Mouse (Mus musculus): ENCODE data around the gene Ppp4r3a. TPM values are rescaled to one million over a fixed set of nuclear protein-coding genes. Genes with fewer than 3 reads are reported as not detected.
"Not testable (repeated sequence)": the region's sequence is repeated elsewhere in the genome, so short reads cannot be mapped to it uniquely, and the experiment has no call there.

The Ppp4r3a gene
- total RNA-seq (2014; fragmentation: Nextera tagmentation) (278 and 290 TPM in 2 replicates), total RNA-seq (2017) (150 and 171 TPM in 2 replicates), polyA plus RNA-seq (2012) (66.6 and 90.9 TPM in 2 replicates)

DNA sequence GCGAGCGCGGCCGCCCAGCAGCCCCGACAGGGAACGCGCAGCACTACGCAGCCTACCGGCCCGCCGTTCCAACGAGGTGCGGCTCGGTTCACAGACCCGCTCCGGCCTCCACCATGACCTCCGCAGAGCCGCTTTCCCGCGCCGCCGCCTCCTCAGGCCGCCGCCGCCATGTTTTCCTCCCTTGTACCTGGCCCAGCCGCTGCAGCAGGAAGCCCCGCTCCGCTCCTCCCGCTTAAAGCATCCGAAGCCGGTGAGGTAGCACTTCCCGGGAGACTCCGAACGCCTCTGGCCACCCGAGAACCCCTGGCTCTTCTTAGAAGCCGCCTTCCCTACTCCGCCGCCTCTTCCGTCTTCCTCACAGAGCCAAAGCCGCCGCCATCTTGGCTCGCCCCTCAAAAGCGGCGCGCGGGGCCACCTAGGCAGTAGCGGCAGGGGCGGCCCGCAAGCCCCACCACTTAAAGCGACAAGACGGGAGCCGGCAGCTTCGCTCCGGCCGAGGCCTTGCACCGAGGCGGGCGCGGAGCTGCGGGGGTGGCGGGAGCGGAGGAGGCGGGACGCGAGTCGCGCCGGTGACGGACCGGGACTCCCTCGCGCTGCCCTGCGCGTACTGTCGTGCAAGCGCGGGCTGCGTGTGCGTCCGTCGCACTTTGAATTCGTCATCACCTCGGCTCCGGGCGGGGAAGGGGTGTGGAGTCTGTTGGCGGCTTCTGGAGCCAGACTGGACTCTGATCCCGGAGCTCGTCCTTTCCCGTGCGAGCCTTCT, at the start of gene Ppp4r3a:
TSS of gene Ppp4r3a (minus strand) at position 627 of the 763 bp plus-strand sequence.
- ATAC-seq (ENCODE audit: extremely low read depth, insufficient number of reproducible peaks, low FRiP score, poor library complexity, severe bottlenecking): peak; percentile 75
- H3K27me3 ChIP-seq (ENCODE audit: insufficient read depth, low read length): no peaks in the 10 kb centered on the region

GRCm38 (mm10) chr12:101123013-101123412, 39.5 kb upstream of the Ppp4r3a start:
- no peaks in the 10 kb centered on the region for H3K36me3 ChIP-seq (replicated peaks)
- DNase-seq (ENCODE audit: low spot score) (no peak), ATAC-seq (ENCODE audit: extremely low read depth, insufficient number of reproducible peaks, low FRiP score, poor library complexity, severe bottlenecking) (no peak)
- no peaks in the 10 kb centered on the region for H3K4me1 ChIP-seq (ENCODE audit: insufficient read depth, low read depth, low read length)
- no peak overlapping the region for H3K4me3 ChIP-seq (ENCODE audit: low read depth, low read length)
- H3K27me3 ChIP-seq (ENCODE audit: insufficient read depth, low read length): peaks cover 8% of the 10 kb centered on the region; the same call in 1 of the 2 replicates
- TF ChIP-seq POLR2AphosphoS5 (IDR thresholded peaks at IDR 0.05; ENCODE audit: insufficient replicate concordance, low read depth, low read length): no peak
- no peak for TF ChIP-seq GATA2 (IDR thresholded peaks at IDR 0.05; ENCODE audit: borderline replicate concordance, low read depth, low read length)
- TF ChIP-seq GATA1 (IDR thresholded peaks at IDR 0.05; ENCODE audit: borderline replicate concordance, low read length): no peak
- no peak for TF ChIP-seq TAL1 (conservative IDR thresholded peaks at IDR 0.05; ENCODE audit: low read depth, low read length)
- TF ChIP-seq CTCF (IDR thresholded peaks at IDR 0.05; ENCODE audit: low read depth, low read length): no peak
- no peaks in the 10 kb centered on the region for H3K9me3 ChIP-seq (replicated peaks)

More for the DNA sequence above, at the start of gene Ppp4r3a:
- DNase-seq (ENCODE audit: low spot score): peak; percentile 96
- Histone ChIP-seq H3K4me3 (ENCODE audit: low read depth, low read length) (peak within 1 kb of the TSS; percentile 96), H3K9me3 (replicated peaks) (no peaks in the 10 kb centered on the region), H3K36me3 (replicated peaks) (peaks cover 31% of the 10 kb centered on the region), H3K4me1 (ENCODE audit: insufficient read depth, low read depth, low read length) (peaks cover 31% of the 10 kb centered on the region)
- TF ChIP-seq POLR2AphosphoS5 (IDR thresholded peaks at IDR 0.05; ENCODE audit: insufficient replicate concordance, low read depth, low read length) (0 out of 2 replicates have a peak, but pooled peaks have one; percentile 21), CTCF (IDR thresholded peaks at IDR 0.05; ENCODE audit: low read depth, low read length) (no peak)

DNA sequence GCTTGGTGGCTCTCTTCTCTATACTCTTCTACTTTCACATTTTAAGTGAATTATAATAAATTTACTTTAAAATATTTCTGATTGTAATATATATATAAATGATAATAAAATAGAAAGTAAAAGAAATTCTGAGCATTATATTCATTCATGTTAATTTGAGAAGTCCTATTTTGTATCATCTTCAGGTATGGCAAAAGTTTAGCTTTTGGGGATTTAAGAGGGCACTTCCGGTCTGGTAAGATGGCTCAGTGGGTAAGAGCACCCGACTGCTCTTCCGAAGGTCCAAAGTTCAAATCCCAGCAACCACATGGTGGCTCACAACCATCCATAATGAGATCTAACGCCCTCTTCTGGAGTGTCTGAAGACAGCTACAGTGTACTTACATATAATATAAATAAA, 38.6 kb upstream of the Ppp4r3a start:
- not testable (repeated sequence) for H3K4me1 ChIP-seq (ENCODE audit: insufficient read depth, low read depth, low read length); DNase-seq (ENCODE audit: low spot score); H3K9me3 ChIP-seq (replicated peaks); ATAC-seq (ENCODE audit: extremely low read depth, insufficient number of reproducible peaks, low FRiP score, poor library complexity, severe bottlenecking); H3K4me3 ChIP-seq (ENCODE audit: low read depth, low read length); H3K36me3 ChIP-seq (replicated peaks); H3K27me3 ChIP-seq (ENCODE audit: insufficient read depth, low read length)

DNA sequence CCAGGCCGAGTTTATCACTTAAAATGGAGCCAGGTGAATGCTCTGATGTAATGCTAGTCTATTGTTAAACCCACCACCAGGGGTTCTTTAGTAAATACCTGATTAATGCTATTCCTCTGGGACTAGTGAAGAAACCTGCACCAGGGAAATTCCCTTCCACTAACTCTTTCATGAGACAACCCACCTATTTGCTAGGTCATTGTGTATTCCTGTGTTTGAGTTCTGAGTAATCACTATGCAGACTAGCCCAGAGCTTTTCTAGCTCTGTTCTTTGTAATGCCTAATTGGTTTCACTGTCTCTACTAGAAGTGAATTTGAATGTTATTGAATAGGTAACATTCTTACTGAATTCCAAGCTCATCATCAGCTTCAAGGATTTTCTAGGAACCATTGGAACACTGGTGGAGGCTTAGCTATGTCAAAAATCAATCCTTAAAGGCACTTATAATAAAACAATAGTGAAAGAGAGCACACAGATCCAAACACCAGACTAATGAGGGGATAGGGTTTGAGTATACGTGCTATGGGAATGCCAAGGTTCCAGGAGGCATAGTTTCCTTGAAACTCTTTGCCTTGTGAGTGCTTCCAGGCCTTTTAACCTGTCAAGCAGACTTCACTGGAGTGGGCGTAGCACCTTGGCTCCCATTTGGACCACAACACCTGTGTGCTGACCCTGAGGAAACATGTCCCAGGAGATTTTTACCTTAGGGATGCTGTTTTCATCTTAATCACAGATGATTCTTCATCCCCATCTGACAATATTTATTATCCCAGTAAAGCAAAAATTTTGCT, 26.5 kb upstream of the Ppp4r3a start:
- H3K4me3 ChIP-seq (ENCODE audit: low read depth, low read length); ATAC-seq (ENCODE audit: extremely low read depth, insufficient number of reproducible peaks, low FRiP score, poor library complexity, severe bottlenecking); H3K9me3 ChIP-seq (replicated peaks); H3K4me1 ChIP-seq (ENCODE audit: insufficient read depth, low read depth, low read length); DNase-seq (ENCODE audit: low spot score); H3K27me3 ChIP-seq (ENCODE audit: insufficient read depth, low read length); H3K36me3 ChIP-seq (replicated peaks): not testable (repeated sequence)

DNA sequence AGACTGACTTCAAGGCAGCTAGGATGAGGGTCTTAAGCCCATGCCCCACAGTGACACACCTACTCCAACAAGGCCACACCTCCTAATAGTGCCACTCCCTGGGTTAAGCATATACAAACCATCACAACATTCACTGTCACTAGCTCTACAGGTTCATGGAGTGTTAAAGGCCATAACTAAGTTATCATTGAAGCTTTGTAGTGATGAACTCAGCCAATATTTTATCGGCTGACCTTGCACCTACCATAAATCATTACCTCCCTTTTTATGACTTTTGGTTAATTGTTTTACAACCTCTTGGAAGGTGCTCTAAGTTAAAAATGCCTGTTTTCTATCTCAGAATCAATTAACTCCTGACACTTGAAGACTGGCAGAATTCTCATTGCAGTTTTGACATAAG, 24.2 kb upstream of the Ppp4r3a start:
- TF ChIP-seq TAL1 (conservative IDR thresholded peaks at IDR 0.05; ENCODE audit: low read depth, low read length): no peak
- no peak for TF ChIP-seq POLR2AphosphoS5 (IDR thresholded peaks at IDR 0.05; ENCODE audit: insufficient replicate concordance, low read depth, low read length)
- TF ChIP-seq GATA2 (IDR thresholded peaks at IDR 0.05; ENCODE audit: borderline replicate concordance, low read depth, low read length): no peak
- no peak for TF ChIP-seq CTCF (IDR thresholded peaks at IDR 0.05; ENCODE audit: low read depth, low read length)
- no peak for TF ChIP-seq GATA1 (IDR thresholded peaks at IDR 0.05; ENCODE audit: borderline replicate concordance, low read length)
- no peak for ATAC-seq (ENCODE audit: extremely low read depth, insufficient number of reproducible peaks, low FRiP score, poor library complexity, severe bottlenecking)
- no peak for DNase-seq (ENCODE audit: low spot score)
- Histone ChIP-seq H3K27me3 (ENCODE audit: insufficient read depth, low read length) (peaks cover 6% of the 10 kb centered on the region), H3K9me3 (replicated peaks) (no peaks in the 10 kb centered on the region), H3K36me3 (replicated peaks) (no peaks in the 10 kb centered on the region), H3K4me3 (ENCODE audit: low read depth, low read length) (no peak overlapping the region), H3K4me1 (ENCODE audit: insufficient read depth, low read depth, low read length) (no peaks in the 10 kb centered on the region; the same call in 1 of the 2 replicates)

DNA sequence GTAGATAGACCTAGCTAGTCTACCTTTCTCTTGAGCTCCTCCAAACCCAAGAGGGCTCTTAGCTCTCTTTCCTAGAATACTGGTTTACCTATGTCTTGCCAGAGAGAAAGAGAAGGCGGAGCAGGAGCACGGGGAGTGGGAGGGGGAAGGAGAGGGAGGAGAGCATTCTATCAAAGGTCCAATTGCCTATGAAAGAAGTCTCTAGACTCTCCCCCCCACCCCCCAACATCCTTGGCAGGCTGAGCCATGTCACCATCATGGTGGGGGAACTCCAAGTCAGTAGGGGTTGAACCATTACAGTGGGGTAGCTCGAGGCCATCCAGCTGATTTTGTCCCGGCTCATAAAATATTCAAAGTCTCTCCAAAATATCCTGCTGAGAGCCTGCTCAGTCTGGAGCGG, 22.1 kb upstream of the Ppp4r3a start:
- H3K4me3 ChIP-seq (ENCODE audit: low read depth, low read length): no peak overlapping the region
- DNase-seq (ENCODE audit: low spot score) (no peak), ATAC-seq (ENCODE audit: extremely low read depth, insufficient number of reproducible peaks, low FRiP score, poor library complexity, severe bottlenecking) (no peak)
- H3K9me3 ChIP-seq (replicated peaks): no peaks in the 10 kb centered on the region; the same call in 1 of the 2 replicates
- H3K4me1 ChIP-seq (ENCODE audit: insufficient read depth, low read depth, low read length): no peaks in the 10 kb centered on the region
- TF ChIP-seq TAL1 (conservative IDR thresholded peaks at IDR 0.05; ENCODE audit: low read depth, low read length): no peak
- TF ChIP-seq CTCF (IDR thresholded peaks at IDR 0.05; ENCODE audit: low read depth, low read length): no peak
- no peak for TF ChIP-seq POLR2AphosphoS5 (IDR thresholded peaks at IDR 0.05; ENCODE audit: insufficient replicate concordance, low read depth, low read length)
- TF ChIP-seq GATA2 (IDR thresholded peaks at IDR 0.05; ENCODE audit: borderline replicate concordance, low read depth, low read length): no peak
- no peak for TF ChIP-seq GATA1 (IDR thresholded peaks at IDR 0.05; ENCODE audit: borderline replicate concordance, low read length)
- H3K36me3 ChIP-seq (replicated peaks): no peaks in the 10 kb centered on the region
- H3K27me3 ChIP-seq (ENCODE audit: insufficient read depth, low read length): peaks cover 6% of the 10 kb centered on the region
